Mouse (Mus musculus) urinary bladder, postnatal 4 days (tissue): ENCODE data around the gene Ctbs.

Source experiments
- DNase-seq, 2 experiments: peaks; one replicate each; pipeline ENCODE4 v3.0.0; 2021 to 2022; ENCODE audit warnings: low spot score in 2 of 2

Ctbs gene

DNA sequence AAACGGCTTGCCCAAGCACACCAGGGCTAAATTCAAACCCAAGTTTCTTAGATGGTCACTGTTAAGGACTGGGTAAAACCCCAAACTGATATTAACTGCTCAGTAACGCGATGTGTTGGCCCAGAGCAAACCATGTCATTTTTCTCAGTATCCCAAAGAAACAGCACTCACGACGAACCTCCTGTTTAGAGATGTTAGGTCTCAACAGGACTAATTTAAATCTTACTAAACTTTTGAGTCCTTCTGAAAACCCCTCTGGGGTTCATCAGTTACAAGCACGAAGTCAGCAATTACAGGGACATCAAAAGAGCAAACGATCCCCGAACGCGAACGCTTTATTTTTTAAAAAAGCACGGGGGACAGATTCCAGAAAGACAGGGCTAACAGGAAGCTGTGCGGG is 49.4 kb downstream of the Ctbs start:
- no peak for DNase-seq

DNA sequence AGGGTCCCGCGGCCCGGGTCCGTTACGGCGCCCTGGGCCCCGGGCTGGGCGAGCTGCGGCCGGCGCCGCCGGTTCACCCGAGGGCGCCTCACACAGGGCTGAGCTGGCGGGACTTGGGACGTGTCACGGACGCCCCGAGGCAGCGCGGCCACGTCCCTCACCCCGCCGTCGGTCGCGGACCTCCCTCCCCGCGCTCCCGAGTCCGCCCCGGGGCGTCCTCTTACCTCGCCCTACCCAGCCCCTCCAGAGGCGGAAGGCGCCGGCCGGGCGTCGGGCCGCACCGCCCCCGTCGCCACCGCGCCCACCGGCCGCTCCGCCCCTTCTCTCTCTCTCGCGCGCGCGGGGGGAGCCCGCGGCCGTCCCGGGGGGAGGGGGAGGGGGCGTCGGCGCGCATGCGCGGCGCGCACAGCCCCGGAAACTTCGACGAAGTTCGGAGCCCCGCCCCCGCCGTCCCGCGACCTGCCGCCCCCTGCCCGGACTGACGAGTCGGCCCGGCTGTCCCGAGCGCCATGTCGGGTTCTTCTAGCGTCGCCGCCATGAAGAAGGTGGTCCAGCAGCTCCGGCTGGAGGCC is 49.9 kb downstream of the Ctbs start, which contains the start of the genes Spata1 and Gng5:
Gene Spata1, minus strand, starts transcription at position 323 of the 572 bp plus-strand sequence.
Gene Gng5, plus strand, starts transcription at position 377 of the 572 bp plus-strand sequence.
- peak; percentile 89 to 91 for DNase-seq

DNA sequence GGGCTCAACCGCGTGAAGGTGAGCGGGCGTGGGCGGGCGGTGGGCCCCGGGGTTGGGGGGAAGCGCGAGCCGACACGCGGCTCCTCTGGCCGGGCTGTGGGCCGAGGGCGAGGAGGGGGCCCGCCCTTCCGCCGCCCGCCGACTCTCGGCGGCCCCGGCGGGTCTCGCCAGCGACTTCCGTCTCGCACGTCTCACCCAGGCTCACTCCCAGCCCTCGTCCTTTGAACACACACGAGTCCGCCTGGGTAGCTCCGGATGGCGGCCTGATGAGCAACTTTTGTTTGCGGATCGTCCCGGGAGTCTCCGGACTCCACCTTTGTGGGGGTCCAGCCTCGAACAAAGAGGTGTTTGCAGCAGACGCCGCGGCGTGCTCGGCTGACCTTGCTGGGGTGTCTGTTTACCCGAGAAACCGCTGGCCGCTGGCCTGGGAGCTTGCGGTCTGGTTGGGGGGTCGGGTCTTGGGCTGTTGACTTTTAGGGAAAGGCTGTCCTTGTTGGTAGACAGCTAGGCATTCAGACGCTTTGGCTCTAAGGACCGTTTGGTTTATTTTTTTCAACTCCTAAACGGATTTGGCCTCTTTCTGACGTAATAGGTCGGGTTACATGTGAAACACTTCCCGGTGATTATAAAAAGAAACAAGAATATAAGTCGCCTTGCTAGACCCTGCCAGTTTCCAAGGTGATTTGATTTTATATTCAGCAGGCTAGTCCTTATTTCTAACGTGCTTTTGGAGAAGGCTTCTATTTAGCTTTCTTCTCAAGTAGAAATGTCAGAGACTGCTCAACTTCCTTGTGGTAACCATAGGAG is 50.6 kb downstream of the Ctbs start:
- peak in 1 of 2 experiments; percentile 67 for DNase-seq

DNA sequence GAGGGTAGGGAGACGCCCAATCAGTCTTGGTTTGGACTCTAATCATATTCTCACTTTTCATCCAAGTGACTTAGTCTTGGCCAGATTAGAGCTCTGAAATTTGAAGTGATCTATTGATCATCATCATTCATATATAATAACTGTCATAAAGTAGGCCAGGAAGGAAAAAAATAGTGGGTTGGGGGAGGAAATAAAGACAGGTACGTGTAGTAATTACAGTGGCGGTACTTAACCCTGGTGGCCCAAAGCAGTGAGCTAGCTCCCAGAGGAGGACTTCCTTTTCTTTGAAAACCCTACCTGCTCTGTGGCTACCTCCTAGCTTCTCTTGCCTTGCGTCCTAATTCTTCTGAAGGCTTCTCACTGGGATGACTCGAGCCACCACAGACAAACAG is 51.2 kb downstream of the Ctbs start:
- DNase-seq: no peak

DNA sequence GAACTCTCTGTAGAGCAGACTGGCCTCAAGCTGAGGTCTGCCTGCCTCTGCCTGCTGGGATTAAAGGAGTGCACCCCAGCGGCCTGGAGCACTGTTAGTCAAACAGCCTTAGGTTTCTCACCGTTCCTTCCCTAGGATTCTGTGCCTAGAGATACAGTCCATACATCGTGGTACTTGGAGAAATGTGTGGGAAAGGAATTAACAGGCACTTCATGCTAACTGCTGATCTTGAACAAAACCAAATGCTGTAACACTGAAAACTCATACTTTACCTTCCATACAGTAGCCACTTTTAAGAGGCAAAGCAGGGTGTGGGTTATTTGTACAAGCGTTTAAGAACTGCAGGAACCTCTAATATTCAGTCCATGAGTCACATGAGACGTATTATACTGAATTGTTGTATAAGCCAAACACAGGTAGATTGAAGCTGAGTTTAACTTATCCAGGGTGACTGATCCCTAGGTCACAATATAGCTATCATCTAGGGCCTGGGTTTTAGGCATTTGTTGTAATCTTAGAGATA is 52.1 kb downstream of the Ctbs start:
- no peak for DNase-seq

DNA sequence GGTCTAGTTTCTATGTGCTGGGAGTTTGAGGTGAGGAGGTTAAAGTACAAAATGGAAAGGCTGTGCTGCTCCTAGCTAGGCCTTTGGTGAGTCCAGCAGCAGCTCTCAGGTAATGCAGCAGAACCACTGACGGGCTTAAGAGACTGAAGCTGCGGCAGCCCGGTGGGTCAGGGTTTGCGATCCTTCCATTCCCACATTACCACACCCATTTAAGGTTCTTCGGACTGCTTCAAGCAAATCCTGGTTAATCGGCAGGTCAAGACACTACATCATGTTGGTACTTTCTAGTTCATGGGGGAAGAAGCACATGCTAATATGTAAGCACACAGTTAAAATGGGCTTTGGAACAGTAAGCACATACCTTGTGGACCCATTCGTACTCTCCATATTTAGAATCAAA is 57.1 kb downstream of the Ctbs start:
- DNase-seq: no peak
